Mouse (Mus musculus) olfactory bulb, adult 2 months (tissue): ENCODE measurements around the gene Gm36079.
"Not testable (repeated sequence)": the region's sequence is repeated elsewhere in the genome, so short reads cannot be mapped to it uniquely, and the experiment has no call there.

Experiments
- CTCF ChIP-seq: fragments of 200-500 bp; IDR thresholded peaks from 2 replicates; pipeline ENCODE4 v1.5.1; 2012; ENCODE audit warnings: low read depth, mild to moderate bottlenecking, low read length, moderate library complexity; ENCODE audit not compliant: insufficient read depth
- POLR2A ChIP-seq: fragments of 200-500 bp; IDR thresholded peaks from 2 replicates; pipeline ENCODE4 v1.6.1; 2012; ENCODE audit warnings: mild to moderate bottlenecking, low read depth, low read length, moderate library complexity; ENCODE audit not compliant: insufficient read depth

GRCm38 (mm10) chr13:120031676-120032075, 4.9 kb upstream of the Gm36079 start:
- TF ChIP-seq CTCF, POLR2A: not testable (repeated sequence)
